Mouse (Mus musculus) liver, embryonic 13.5 days (tissue): ENCODE results near the gene Ogfr. TPM values are rescaled to one million over a fixed set of nuclear protein-coding genes. Genes with fewer than 3 reads are reported as not detected.

ENCODE experiments used
- ATAC-seq: fragments of 200-750 bp; cut with Nextera tagmentation; 2 replicates; pipeline ENCODE4 v1.8.0; 2017; ENCODE audit warnings: low read depth, mild to moderate bottlenecking, moderate number of reproducible peaks, moderate library complexity
- DNase-seq: peaks from one replicate; pipeline ENCODE4 v3.0.0; 2022
- H3K27ac ChIP-seq: fragments of 300-500 bp; sonication (generic); 2 replicates; pipeline ENCODE4 v1.5.1; 2015; ENCODE audit warnings: moderate library complexity, mild to moderate bottlenecking, inconsistent platforms
- H3K27me3 ChIP-seq: fragments of 300-500 bp; sonication (generic); 2 replicates; pipeline ENCODE4 v1.6.1; 2015; ENCODE audit warnings: mild to moderate bottlenecking, inconsistent platforms
- H3K36me3 ChIP-seq: fragments of 300-500 bp; sonication (generic); 2 replicates; pipeline ENCODE4 v1.6.1; 2015; ENCODE audit warnings: mild to moderate bottlenecking, inconsistent platforms
- H3K4me1 ChIP-seq: fragments of 300-500 bp; sonication (generic); replicated peaks from 2 replicates; pipeline ENCODE4 v1.6.1; 2015; ENCODE audit warnings: inconsistent platforms
- H3K4me2 ChIP-seq: fragments of 300-500 bp; sonication (generic); 2 replicates; pipeline ENCODE4 v1.6.1; 2015; ENCODE audit warnings: inconsistent platforms, mild to moderate bottlenecking, moderate library complexity
- H3K4me3 ChIP-seq: fragments of 300-500 bp; sonication (generic); replicated peaks from 2 replicates; pipeline ENCODE4 v1.5.1; 2015; ENCODE audit warnings: mild to moderate bottlenecking, inconsistent platforms
- H3K9ac ChIP-seq: fragments of 300-500 bp; sonication (generic); 2 replicates; pipeline ENCODE4 v1.6.1; 2015; ENCODE audit warnings: mild to moderate bottlenecking, inconsistent platforms
- H3K9me3 ChIP-seq: fragments of 300-500 bp; sonication (generic); replicated peaks from 2 replicates; pipeline ENCODE4 v1.6.1; 2016; ENCODE audit warnings: inconsistent platforms
- WGBS: fragments of 180-500 bp; shearing (Covaris S2); methylation state at CpG from one replicate; pipeline ENCODE4 v1.1.7; 2015; ENCODE audit not compliant: insufficient replicate concordance; 5-methylcytosine and 5-hydroxymethylcytosine counted together
- polyA plus RNA-seq: library from polyadenylated mRNA; unstranded; fragments of >200 nt; fragmentation: Nextera tagmentation; extraction: Ambion mirVana; gene quantifications from 2 replicates; pipeline ENCODE4 v1.2.1, GENCODE M21; 2015

Ogfr gene
- polyA plus RNA-seq, 1 experiment from 2014 or later: 23.5 TPM

GRCm38 (mm10) chr2:180566240-180566913 lies 22.7 kb upstream of the Ogfr start:
- no peaks in the 10 kb centered on the region; the same call in 1 of the 2 replicates for H3K27me3 ChIP-seq
- WGBS: 32% methylated on average over 13 of the region's 13 CpGs
- peak; percentile 32 for DNase-seq
- no peaks in the 10 kb centered on the region for H3K9me3 ChIP-seq
- ATAC-seq: no peak
- no peak overlapping the region for H3K9ac ChIP-seq
- no peak overlapping the region for H3K4me3 ChIP-seq
- no peak overlapping the region for H3K27ac ChIP-seq
- no peaks in the 10 kb centered on the region for H3K4me1 ChIP-seq
- no peak overlapping the region for H3K4me2 ChIP-seq
- H3K36me3 ChIP-seq: no peaks in the 10 kb centered on the region

GRCm38 (mm10) chr2:180569028-180569643 lies 19.9 kb upstream of the Ogfr start:
- Histone ChIP-seq H3K4me3 (no peak overlapping the region), H3K9me3 (no peaks in the 10 kb centered on the region), H3K4me2 (no peak overlapping the region), H3K9ac (no peak overlapping the region), H3K4me1 (no peaks in the 10 kb centered on the region), H3K27me3 (peaks cover 3% of the 10 kb centered on the region), H3K36me3 (no peaks in the 10 kb centered on the region), H3K27ac (no peak overlapping the region)
- WGBS: 28% methylated on average over 3 of the region's 3 CpGs
- no peak for ATAC-seq
- DNase-seq: no peak

GRCm38 (mm10) chr2:180576482-180576881 lies 12.6 kb upstream of the Ogfr start:
- H3K27me3 ChIP-seq: peaks cover 3% of the 10 kb centered on the region
- no peak for ATAC-seq

GRCm38 (mm10) chr2:180578686-180579085 lies 10.4 kb upstream of the Ogfr start:
- no peak for ATAC-seq
- peaks cover 17% of the 10 kb centered on the region for H3K4me1 ChIP-seq
- WGBS: 8% methylated on average over 3 of the region's 3 CpGs

More at GRCm38 (mm10) chr2:180576482-180576881, 12.6 kb upstream of the Ogfr start:
- no peak for DNase-seq
- Histone ChIP-seq H3K9ac (no peak overlapping the region), H3K4me1 (peaks cover 2% of the 10 kb centered on the region; the same call in 1 of the 2 replicates), H3K9me3 (no peaks in the 10 kb centered on the region), H3K4me2 (no peak overlapping the region), H3K27ac (no peak overlapping the region), H3K36me3 (no peaks in the 10 kb centered on the region), H3K4me3 (no peak overlapping the region)
- WGBS: 29% methylated on average over 4 of the region's 4 CpGs

GRCm38 (mm10) chr2:180581002-180581401 lies 8.0 kb upstream of the Ogfr start, which contains the start of gene Mrgbp:
Gene Mrgbp, plus strand, starts transcription at chr2:180581304.
- Histone ChIP-seq H3K4me3 (peak within 1 kb of the TSS; percentile 86; the same call in 1 of the 2 replicates), H3K4me1 (peaks cover 23% of the 10 kb centered on the region), H3K27me3 (no peaks in the 10 kb centered on the region), H3K4me2 (peak within 1 kb of the TSS; percentile 93; the same call in 1 of the 2 replicates), H3K9me3 (no peaks in the 10 kb centered on the region), H3K27ac (no peak within 1 kb of the TSS), H3K36me3 (peaks cover 15% of the 10 kb centered on the region), H3K9ac (no peak within 1 kb of the TSS)
- DNase-seq (no peak), ATAC-seq (no peak)
- WGBS: 68% methylated on average over 3 of the region's 3 CpGs

More at GRCm38 (mm10) chr2:180578686-180579085, 10.4 kb upstream of the Ogfr start:
- H3K36me3 ChIP-seq: no peaks in the 10 kb centered on the region
- no peak overlapping the region for H3K27ac ChIP-seq
- H3K9me3 ChIP-seq: no peaks in the 10 kb centered on the region
- H3K27me3 ChIP-seq: no peaks in the 10 kb centered on the region
- H3K4me3 ChIP-seq: no peak overlapping the region
- H3K4me2 ChIP-seq: no peak overlapping the region
- peak; percentile 45 for DNase-seq
- no peak overlapping the region for H3K9ac ChIP-seq

GRCm38 (mm10) chr2:180582481-180583153 lies 6.4 kb upstream of the Ogfr start:
- DNase-seq: peak; percentile 94
- WGBS: under 1% methylated on average over 57 of the region's 57 CpGs
- Histone ChIP-seq H3K4me1 (peaks cover 23% of the 10 kb centered on the region), H3K4me2 (peak overlapping the region; percentile 93), H3K27me3 (no peaks in the 10 kb centered on the region), H3K9ac (peak overlapping the region; percentile 93), H3K36me3 (peaks cover 23% of the 10 kb centered on the region), H3K9me3 (no peaks in the 10 kb centered on the region), H3K4me3 (peak overlapping the region; percentile 86), H3K27ac (peak overlapping the region; percentile 80)
- ATAC-seq: peak; percentile 85

GRCm38 (mm10) chr2:180583154-180583507 lies 5.9 kb upstream of the Ogfr start:
- ATAC-seq (peak; percentile 21; the same call in 1 of the 2 replicates), DNase-seq (no peak)
- 18% methylated on average over 7 of the region's 7 CpGs for WGBS
- Histone ChIP-seq H3K4me3 (peak overlapping the region; percentile 86), H3K9me3 (no peaks in the 10 kb centered on the region), H3K27me3 (no peaks in the 10 kb centered on the region), H3K9ac (peak overlapping the region; percentile 93), H3K4me2 (peak overlapping the region; percentile 93), H3K36me3 (peaks cover 23% of the 10 kb centered on the region), H3K4me1 (peaks cover 23% of the 10 kb centered on the region), H3K27ac (peak overlapping the region; percentile 80)

GRCm38 (mm10) chr2:180588736-180589122 lies 316 bp upstream of the Ogfr start:
- Histone ChIP-seq H3K9ac (peak overlapping the region; percentile 93), H3K4me2 (peak overlapping the region; percentile 90), H3K27me3 (no peaks in the 10 kb centered on the region), H3K36me3 (peaks cover 53% of the 10 kb centered on the region), H3K9me3 (no peaks in the 10 kb centered on the region), H3K4me3 (peak overlapping the region; percentile 96), H3K4me1 (peaks cover 30% of the 10 kb centered on the region), H3K27ac (peak overlapping the region; percentile 78)
- DNase-seq (no peak), ATAC-seq (peak; percentile 11)
- WGBS: 40% methylated on average over 6 of the region's 6 CpGs

GRCm38 (mm10) chr2:180597490-180597889 lies 8.4 kb downstream of the Ogfr start, which contains the start of gene Col9a3:
Gene Col9a3, plus strand, starts transcription at chr2:180597790.
- Histone ChIP-seq H3K9ac (no peak within 1 kb of the TSS), H3K27me3 (peaks cover 46% of the 10 kb centered on the region), H3K4me2 (peak within 1 kb of the TSS; percentile 21), H3K9me3 (no peaks in the 10 kb centered on the region), H3K4me1 (no peaks in the 10 kb centered on the region), H3K4me3 (no peak within 1 kb of the TSS), H3K27ac (no peak within 1 kb of the TSS), H3K36me3 (peaks cover 35% of the 10 kb centered on the region)
- DNase-seq (no peak), ATAC-seq (no peak)
- WGBS: 41% methylated on average over 4 of the region's 4 CpGs

- Histone ChIP-seq H3K4me3 (no peak overlapping the region), H3K27me3 (peaks cover 46% of the 10 kb centered on the region), H3K4me2 (peak overlapping the region; percentile 21)
Observed at GRCm38 (mm10) chr2:180598157-180598705, 9.2 kb downstream of the Ogfr start.

GRCm38 (mm10) chr2:180600569-180601021 lies 11.6 kb downstream of the Ogfr start:
- Histone ChIP-seq H3K4me3 (no peak overlapping the region), H3K9me3 (no peaks in the 10 kb centered on the region), H3K27ac (no peak overlapping the region), H3K4me1 (no peaks in the 10 kb centered on the region), H3K4me2 (no peak overlapping the region), H3K36me3 (peaks cover 4% of the 10 kb centered on the region), H3K9ac (no peak overlapping the region), H3K27me3 (peaks cover 46% of the 10 kb centered on the region)
- no peak for ATAC-seq
- 24% methylated on average over 9 of the region's 9 CpGs for WGBS
- DNase-seq: no peak

More at GRCm38 (mm10) chr2:180598157-180598705, 9.2 kb downstream of the Ogfr start:
- ATAC-seq (no peak), DNase-seq (no peak)
- WGBS: 6% methylated on average over 40 of the region's 41 CpGs
- no peaks in the 10 kb centered on the region for H3K4me1 ChIP-seq
- peaks cover 27% of the 10 kb centered on the region for H3K36me3 ChIP-seq
- H3K9me3 ChIP-seq: no peaks in the 10 kb centered on the region
- no peak overlapping the region for H3K27ac ChIP-seq
- H3K9ac ChIP-seq: no peak overlapping the region
